Mouse (Mus musculus) adipose tissue, adult 10 weeks (tissue): ENCODE results near the gene Gm26897. TPM values are rescaled to one million over a fixed set of nuclear protein-coding genes. Genes with fewer than 3 reads are reported as not detected.

ENCODE experiments used
- polyA plus RNA-seq: library from polyadenylated mRNA; stranded (reverse); fragments of 350-450 nt; fragmentation: Illumina TruSeq; extraction: RNeasy Lipid Tissue Mini Kit (QIAGEN cat#74804); gene quantifications from one replicate; pipeline ENCODE4 v1.2.3, GENCODE M21; 2014; ENCODE audit warnings: low read depth, low replicate concordance

The Gm26897 gene
- polyA plus RNA-seq: not detected

GRCm38 (mm10) chr5:111733851-111734250 is at the start of gene Gm26897:
Gene Gm26897, plus strand, starts transcription at chr5:111733924.

